In genomic region chr2:77541681-77542080, GRCm38 (mm10) we compare ENCODE assay signal across 22 mouse cellular contexts.
DNase-seq lines count a peak whose midpoint lies in the region; ATAC-seq and TF ChIP-seq lines count a peak whose summit lies in the region.
"Had no signal": no experiment of that assay in that cellular context is flagged by ENCODE, and none has a peak within 500 bp of the region (broad histone marks: within the 10 kb centered on the region; RNA-seq: fewer than 3 reads in every experiment).

No protein-coding gene starts in this region.

- peak overlapping the region; percentile 20 for H3K27ac ChIP-seq in liver, adult 2 months (replicated peaks; ENCODE audit: insufficient read depth, low read depth, low read length)
- 0 out of 2 replicates have a peak overlapping the region, but pooled peaks have one; percentile 29 for H3K27ac ChIP-seq in heart, embryonic 10.5 days
- H3K27ac ChIP-seq in liver, embryonic 15.5 days (replicated peaks): peak overlapping the region; percentile 55
- H3K27ac ChIP-seq in hindbrain, embryonic 11.5 days (ENCODE audit: low read depth, low read length): no peak overlapping the region
- H3K27ac ChIP-seq: hindbrain, embryonic 14.5 days; midbrain, embryonic 13.5 days; stomach, embryonic 15.5 days had no signal

- 23% methylated on average over 4 of the region's 4 CpGs for WGBS in liver, adult 2 months
- WGBS in heart, embryonic 10.5 days: 85% methylated on average over 4 of the region's 4 CpGs
- 76% methylated on average over 4 of the region's 4 CpGs for WGBS in liver, embryonic 15.5 days (ENCODE audit: insufficient replicate concordance)
- WGBS in hindbrain, embryonic 11.5 days: 88% methylated on average over 4 of the region's 4 CpGs

- DNase-seq in gastrocnemius, adult 18-20 months (ENCODE audit: low spot score): peak; percentile 60
- no peak for DNase-seq in gastrocnemius, postnatal 4 days (ENCODE audit: low spot score in 2 of 2)
- peak; percentile 72 for DNase-seq in liver, adult 2 months (ENCODE audit: extremely low read depth, low read depth, low spot score)
- DNase-seq in liver: no peak
- no peak for DNase-seq in heart, embryonic 10.5 days (ENCODE audit: low spot score)
- DNase-seq in layer of hippocampus, adult 11-12 months (ENCODE audit: low spot score): no peak
- no peak for DNase-seq in hindbrain, embryonic 11.5 days (ENCODE audit: low spot score)
- DNase-seq: adrenal gland, adult 8-10 months; cerebellum, adult 8-10 months; kidney, adult 9 months; kidney, postnatal 36 days; layer of hippocampus, adult 9-11 months; lung, postnatal 14 days; right cerebral cortex, postnatal 25 days; thymus, adult 2 months had no signal

- H3K4me3 ChIP-seq in liver, adult 2 months (ENCODE audit: insufficient read depth, low read depth, low read length): no peak overlapping the region
- no peak overlapping the region for H3K4me3 ChIP-seq in heart, embryonic 10.5 days
- no peak overlapping the region for H3K4me3 ChIP-seq in liver, embryonic 15.5 days (replicated peaks)
- H3K4me3 ChIP-seq in hindbrain, embryonic 11.5 days (ENCODE audit: low read depth, low read length): no peak overlapping the region
- H3K4me3 ChIP-seq: midbrain, embryonic 13.5 days; myocyte; stomach, embryonic 15.5 days had no signal

- no peaks in the 10 kb centered on the region for H3K9me3 ChIP-seq in heart, embryonic 10.5 days
- H3K9me3 ChIP-seq in liver, embryonic 15.5 days (replicated peaks): no peaks in the 10 kb centered on the region
- H3K9me3 ChIP-seq in hindbrain, embryonic 11.5 days (ENCODE audit: control insufficient read depth, low read length): no peaks in the 10 kb centered on the region
- H3K9me3 ChIP-seq: midbrain, embryonic 13.5 days; stomach, embryonic 15.5 days had no signal

- H3K36me3 ChIP-seq in liver, adult 2 months (ENCODE audit: control insufficient read depth, insufficient read depth, low read length): no peaks in the 10 kb centered on the region
- no peaks in the 10 kb centered on the region for H3K36me3 ChIP-seq in heart, embryonic 10.5 days
- no peaks in the 10 kb centered on the region for H3K36me3 ChIP-seq in liver, embryonic 15.5 days (replicated peaks)
- no peaks in the 10 kb centered on the region for H3K36me3 ChIP-seq in hindbrain, embryonic 11.5 days (ENCODE audit: control insufficient read depth, insufficient read depth, low read length)
- H3K36me3 ChIP-seq: midbrain, embryonic 13.5 days; stomach, embryonic 15.5 days had no signal

- no peak for TF ChIP-seq POLR2A in liver, adult 2 months (IDR thresholded peaks at IDR 0.05; ENCODE audit: extremely low read depth, insufficient read depth, low read length)

- no peak overlapping the region for H3K9ac ChIP-seq in liver, adult 2 months (ENCODE audit: low read depth, low read length)
- no peak overlapping the region for H3K9ac ChIP-seq in liver, embryonic 15.5 days
- H3K9ac ChIP-seq in hindbrain, embryonic 11.5 days (ENCODE audit: low read depth, low read length): no peak overlapping the region
- H3K9ac ChIP-seq: hindbrain, embryonic 14.5 days; midbrain, embryonic 13.5 days; stomach, embryonic 15.5 days had no signal

- no peak overlapping the region for H3K4me2 ChIP-seq in liver, embryonic 15.5 days
- H3K4me2 ChIP-seq in hindbrain, embryonic 11.5 days (replicated peaks; ENCODE audit: low read depth, low read length): no peak overlapping the region
- H3K4me2 ChIP-seq: hindbrain, embryonic 14.5 days; midbrain, embryonic 13.5 days; stomach, embryonic 15.5 days had no signal

- peaks cover 12% of the 10 kb centered on the region for H3K4me1 ChIP-seq in liver, adult 2 months (ENCODE audit: control insufficient read depth, insufficient read depth, low read length)
- peaks cover 13% of the 10 kb centered on the region; the same call in 1 of the 2 replicates for H3K4me1 ChIP-seq in heart, embryonic 10.5 days
- peaks cover 26% of the 10 kb centered on the region for H3K4me1 ChIP-seq in liver, embryonic 15.5 days (replicated peaks)
- H3K4me1 ChIP-seq in hindbrain, embryonic 11.5 days (replicated peaks; ENCODE audit: control insufficient read depth, insufficient read depth, low read length): no peaks in the 10 kb centered on the region
- H3K4me1 ChIP-seq: midbrain, embryonic 13.5 days; stomach, embryonic 15.5 days had no signal

- no peak for TF ChIP-seq CTCF in liver, adult 2 months (IDR thresholded peaks at IDR 0.05; ENCODE audit: low read depth, low read length)

- no peak for ATAC-seq in liver, embryonic 15.5 days (ENCODE audit: insufficient read depth)
- no peak for ATAC-seq in hindbrain, embryonic 11.5 days (ENCODE audit: low FRiP score)
- ATAC-seq: CD4-positive, CD25-positive, alpha-beta regulatory T cell, adult 4 months; midbrain, embryonic 13.5 days; Patski had no signal

- H3K79me2 ChIP-seq in liver, adult 2 months (ENCODE audit: control insufficient read depth, insufficient read depth, low read length): no peaks in the 10 kb centered on the region

- H3K27me3 ChIP-seq in liver, adult 2 months (ENCODE audit: control insufficient read depth, insufficient read depth, low read length): no peaks in the 10 kb centered on the region
- no peaks in the 10 kb centered on the region for H3K27me3 ChIP-seq in heart, embryonic 10.5 days (ENCODE audit: insufficient read depth, poor library complexity, severe bottlenecking)
- H3K27me3 ChIP-seq in liver, embryonic 15.5 days: no peaks in the 10 kb centered on the region
- H3K27me3 ChIP-seq in hindbrain, embryonic 11.5 days (ENCODE audit: control insufficient read depth, insufficient read depth, low read length): no peaks in the 10 kb centered on the region
- H3K27me3 ChIP-seq: midbrain, embryonic 13.5 days; stomach, embryonic 15.5 days had no signal

Comparison
In these comparisons a context has a peak if more than half of its experiments do, and no peak if none do; other contexts are left out.
1. DNase-seq: peak in gastrocnemius, adult 18-20 months (single experiment) and liver, adult 2 months (single experiment); none in gastrocnemius, postnatal 4 days (0 of 2), liver (single experiment), heart, embryonic 10.5 days (single experiment), layer of hippocampus, adult 11-12 months (single experiment) and hindbrain, embryonic 11.5 days (single experiment).